Mouse (Mus musculus) liver, embryonic 14.5 days (tissue): ENCODE results near the gene Dgkh. TPM values are rescaled to one million over a fixed set of nuclear protein-coding genes. Genes with fewer than 3 reads are reported as not detected.

Source experiments
- ATAC-seq: fragments of 200-750 bp; cut with Nextera tagmentation; 2 replicates; pipeline ENCODE4 v1.8.0; 2017; ENCODE audit warnings: moderate number of reproducible peaks, mild to moderate bottlenecking, moderate library complexity; ENCODE audit not compliant: insufficient read depth
- DNase-seq, 3 experiments: peaks; one replicate each; pipeline ENCODE4 v3.0.0-alpha.2; 2012 to 2013; ENCODE audit warnings: low read depth in 3 of 3, low spot score in 3 of 3
- H3K27ac ChIP-seq: fragments of 300-500 bp; sonication (generic); 2 replicates; pipeline ENCODE4 v1.5.1; 2014; ENCODE audit warnings: moderate library complexity, mild to moderate bottlenecking, control low read depth, inconsistent platforms
- H3K27me3 ChIP-seq: fragments of 300-500 bp; sonication (generic); 2 replicates; pipeline ENCODE4 v1.6.1; 2014; ENCODE audit warnings: mild to moderate bottlenecking, low read length, moderate library complexity; ENCODE audit not compliant: control insufficient read depth, insufficient read depth
- H3K36me3 ChIP-seq: fragments of 300-500 bp; sonication (generic); replicated peaks from 2 replicates; pipeline ENCODE4 v1.6.1; 2014; ENCODE audit warnings: low read depth; ENCODE audit not compliant: control insufficient read depth, insufficient read depth
- H3K4me1 ChIP-seq, 2 experiments: fragments of 200-500 bp in 1 of 2; fragments of 300-500 bp in 1 of 2; sonication (generic) in 1 of 2; replicated peaks; 2 replicates each; pipeline ENCODE4 v1.6.1; 2012 to 2014; ENCODE audit warnings: antibody characterized with exemption in 1 of 2, inconsistent platforms in 1 of 2, low read length in 1 of 2; ENCODE audit not compliant: control insufficient read depth in 2 of 2, insufficient read depth in 2 of 2
- H3K4me2 ChIP-seq: fragments of 300-500 bp; sonication (generic); 2 replicates; pipeline ENCODE4 v1.6.1; 2014; ENCODE audit warnings: low read depth, mild to moderate bottlenecking, control low read depth, moderate library complexity
- H3K4me3 ChIP-seq, 2 experiments: fragments of 200-500 bp in 1 of 2; fragments of 300-500 bp in 1 of 2; sonication (generic) in 1 of 2; 2 replicates each; pipeline ENCODE4 v1.5.1; 2012 to 2014; ENCODE audit warnings: low read depth in 2 of 2, low read length in 2 of 2, mild to moderate bottlenecking in 2 of 2, control low read depth in 1 of 2, inconsistent platforms in 1 of 2, moderate library complexity in 1 of 2; ENCODE audit not compliant: insufficient read depth in 1 of 2
- H3K9ac ChIP-seq: fragments of 300-500 bp; sonication (generic); replicated peaks from 2 replicates; pipeline ENCODE4 v1.6.1; 2014; ENCODE audit warnings: mild to moderate bottlenecking, control low read depth, moderate library complexity
- H3K9me3 ChIP-seq: fragments of 300-500 bp; sonication (generic); 2 replicates; pipeline ENCODE4 v1.6.1; 2016; ENCODE audit warnings: low read length, mixed read lengths; ENCODE audit not compliant: control insufficient read depth
- CTCF ChIP-seq: IDR thresholded peaks from 2 replicates; pipeline ENCODE4 v1.5.1; 2016; ENCODE audit warnings: antibody characterized with exemption, low read depth, control low read depth
- EP300 ChIP-seq: IDR thresholded peaks from 2 replicates; pipeline ENCODE4 v1.6.1; 2016; ENCODE audit warnings: antibody characterized with exemption, low read depth
- WGBS: fragments of 180-500 bp; shearing (Covaris S2); extraction: QIAGEN DNeasy Blood & Tissue Kit; methylation state at CpG from one replicate; pipeline ENCODE4 v1.1.7; 2014; ENCODE audit not compliant: insufficient replicate concordance; 5-methylcytosine and 5-hydroxymethylcytosine counted together
- polyA plus RNA-seq, 2 experiments: library from polyadenylated mRNA; depleted of rRNA in 1 of 2; stranded (reverse) in 1 of 2; unstranded in 1 of 2; fragments of >200 nt; fragmentation: Nextera tagmentation in 1 of 2; extraction: Ambion mirVana in 1 of 2; gene quantifications; 2 replicates each; pipeline versions ENCODE4 v1.2.1 to v1.2.3; 2012 to 2014

Gene Dgkh
- polyA plus RNA-seq (2012; rRNA removed) (0.25 and 0.36 TPM in 2 replicates), polyA plus RNA-seq (2014; fragmentation: Nextera tagmentation; extraction: Ambion mirVana) (0.15 and 0.23 TPM in 2 replicates)

DNA sequence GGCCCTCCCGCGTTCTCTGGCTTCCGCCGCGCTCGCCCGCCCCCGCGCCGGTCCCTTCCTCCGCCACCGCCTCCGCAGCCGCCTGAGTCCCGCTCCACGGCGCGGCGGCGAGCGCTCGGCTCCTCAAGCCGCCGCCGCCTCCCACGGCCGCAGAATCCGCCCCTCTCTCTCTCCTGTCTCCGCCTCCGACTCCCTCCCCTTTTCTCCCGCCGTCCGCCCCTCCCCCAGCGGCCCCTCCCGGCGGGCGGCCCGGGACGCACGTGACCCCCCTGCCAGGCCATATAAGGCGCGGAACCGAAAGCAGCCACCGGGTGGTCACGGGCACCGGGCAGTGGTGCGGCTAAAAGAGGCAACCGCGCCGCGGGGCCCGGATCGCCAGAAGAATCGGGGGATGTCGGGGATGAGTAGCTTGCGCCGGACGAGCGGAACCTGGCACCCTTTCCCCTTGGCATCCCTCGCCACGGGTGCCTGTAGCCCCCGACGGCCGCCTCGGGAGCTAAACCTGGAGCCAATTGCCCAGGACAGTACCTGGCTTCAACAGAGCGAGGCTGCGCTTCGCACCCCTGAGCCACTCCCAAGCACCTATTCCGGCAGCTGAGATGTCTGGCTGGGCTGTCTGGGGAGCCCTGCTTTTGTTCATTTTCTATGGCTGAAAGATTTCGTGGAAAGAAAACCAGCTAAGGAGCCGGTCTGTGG is at the start of gene Dgkh:
Gene Dgkh (minus strand): TSS at position 160 of the 696 bp plus-strand sequence.
- H3K27me3 ChIP-seq, result peaks cover 46% of the 10 kb centered on the region
- H3K4me3 ChIP-seq, result peak within 1 kb of the TSS; percentile 58
- TF ChIP-seq EP300 (no peak), CTCF (no peak)
- H3K9me3 ChIP-seq, result no peaks in the 10 kb centered on the region
- 1% methylated on average over 67 of the region's 71 CpGs for WGBS
- H3K4me1 ChIP-seq, result peaks cover 0 to 5% of the 10 kb centered on the region in 2 experiments; a peak in 1 of 4 replicates
- peak within 1 kb of the TSS; percentile 62 for H3K4me2 ChIP-seq
- DNase-seq, result peak in 2 of 3 experiments; percentile 22 to 27
- peak; percentile 72 for ATAC-seq
- no peaks in the 10 kb centered on the region for H3K36me3 ChIP-seq
- H3K9ac ChIP-seq, result no peak within 1 kb of the TSS
- no peak within 1 kb of the TSS for H3K27ac ChIP-seq

DNA sequence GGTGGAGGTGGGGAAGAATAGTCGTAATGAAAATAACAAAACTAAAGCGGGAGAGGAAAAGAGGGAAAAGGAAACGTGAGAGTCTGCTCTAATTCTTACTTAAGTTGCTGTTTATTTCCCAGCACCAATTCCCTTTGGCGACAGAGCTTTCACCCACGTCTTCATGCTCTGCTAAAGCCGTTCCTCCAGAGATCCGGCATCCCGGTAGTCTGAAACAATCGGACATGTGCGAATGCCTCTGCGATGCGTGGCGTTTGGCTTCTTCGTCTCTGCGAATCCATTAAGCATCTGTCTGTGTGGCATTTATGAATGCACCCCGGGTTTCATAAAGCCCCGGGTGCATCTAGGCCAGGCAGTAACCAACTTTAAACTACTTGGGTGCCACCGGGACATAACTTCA is 44.6 kb upstream of the Dgkh start:
- Histone ChIP-seq H3K4me3 (no peak overlapping the region), H3K4me1 (no peaks in the 10 kb centered on the region), H3K36me3 (no peaks in the 10 kb centered on the region), H3K27me3 (no peaks in the 10 kb centered on the region), H3K9ac (no peak overlapping the region), H3K27ac (no peak overlapping the region), H3K4me2 (no peak overlapping the region), H3K9me3 (no peaks in the 10 kb centered on the region)
- DNase-seq (no peak), ATAC-seq (no peak)
- WGBS, result 67% methylated on average over 18 of the region's 18 CpGs
- no peak for TF ChIP-seq EP300
- no peak for TF ChIP-seq CTCF

DNA sequence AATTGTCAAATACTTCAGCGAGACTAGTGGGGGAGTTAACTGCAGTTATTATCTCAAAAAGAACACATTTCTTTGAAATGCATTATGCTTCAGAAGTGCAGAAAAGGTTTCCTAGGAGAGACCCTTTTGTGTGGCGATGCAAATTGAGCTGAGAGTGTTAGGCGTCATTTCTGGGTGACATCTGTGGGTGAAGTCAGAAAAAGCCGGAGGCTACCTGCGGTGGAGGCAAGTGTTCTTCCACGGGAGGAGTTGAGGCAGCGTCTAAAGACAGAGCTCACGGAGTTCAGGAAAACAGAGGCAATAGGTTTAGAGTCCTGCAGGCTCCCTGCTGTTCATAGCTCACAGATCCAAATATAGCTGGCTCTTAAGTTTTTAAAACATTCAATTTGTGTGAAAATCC is 44.1 kb upstream of the Dgkh start:
- Histone ChIP-seq H3K9me3 (no peaks in the 10 kb centered on the region), H3K36me3 (no peaks in the 10 kb centered on the region), H3K9ac (no peak overlapping the region), H3K4me3 (no peak overlapping the region), H3K27me3 (no peaks in the 10 kb centered on the region), H3K4me2 (no peak overlapping the region), H3K27ac (no peak overlapping the region), H3K4me1 (no peaks in the 10 kb centered on the region)
- no peak for ATAC-seq
- TF ChIP-seq EP300, result no peak
- no peak for TF ChIP-seq CTCF
- 39% methylated on average over 8 of the region's 8 CpGs for WGBS
- DNase-seq, result no peak

DNA sequence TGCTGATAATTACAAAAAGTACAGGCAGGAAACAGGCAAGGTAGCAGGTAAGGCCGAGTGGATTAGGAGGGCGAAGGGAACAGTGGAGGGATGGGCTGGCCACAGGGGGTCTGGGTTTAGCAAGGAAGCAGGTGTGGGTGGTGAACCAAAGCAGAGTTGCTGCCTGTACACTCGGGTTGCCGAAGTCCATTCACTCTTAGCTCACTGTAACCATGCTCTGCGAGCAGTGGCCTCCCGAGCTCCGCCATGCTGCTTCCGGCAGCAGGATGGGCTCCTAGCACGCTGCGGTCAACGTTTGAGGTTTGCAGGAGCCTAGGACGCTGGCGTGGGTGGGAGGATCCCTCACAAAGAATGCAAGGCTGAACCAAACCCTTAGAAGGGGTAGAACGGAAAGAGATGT is 43.1 kb upstream of the Dgkh start:
- H3K4me1 ChIP-seq, result no peaks in the 10 kb centered on the region
- DNase-seq, result no peak
- H3K4me2 ChIP-seq, result no peak overlapping the region
- no peak overlapping the region for H3K9ac ChIP-seq
- no peak overlapping the region for H3K27ac ChIP-seq
- WGBS, result 49% methylated on average over 14 of the region's 14 CpGs
- TF ChIP-seq EP300, result no peak
- TF ChIP-seq CTCF, result no peak
- H3K9me3 ChIP-seq, result no peaks in the 10 kb centered on the region
- no peak for ATAC-seq
- H3K27me3 ChIP-seq, result no peaks in the 10 kb centered on the region
- no peaks in the 10 kb centered on the region for H3K36me3 ChIP-seq
- no peak overlapping the region for H3K4me3 ChIP-seq

DNA sequence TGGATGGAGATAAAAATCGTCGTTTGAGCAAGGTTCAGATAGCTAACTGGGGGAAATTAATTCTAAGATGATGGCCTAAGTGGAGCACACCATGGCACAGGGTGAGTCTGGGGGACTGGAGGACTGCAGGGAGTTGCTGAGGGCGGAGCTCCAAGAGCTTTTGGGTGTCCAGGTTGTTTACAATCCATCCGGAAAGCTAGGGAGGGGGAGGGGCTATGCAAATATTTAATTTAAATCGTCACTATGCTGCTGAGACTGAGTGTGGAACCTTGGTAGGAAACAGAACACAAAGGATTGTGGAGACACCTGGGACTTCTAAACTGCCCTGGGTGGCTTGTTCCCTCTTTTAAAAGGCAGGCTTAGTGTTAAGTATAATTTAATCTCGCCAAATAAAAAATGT is 42.6 kb upstream of the Dgkh start:
- Histone ChIP-seq H3K36me3 (no peaks in the 10 kb centered on the region), H3K27me3 (no peaks in the 10 kb centered on the region), H3K27ac (no peak overlapping the region), H3K9me3 (no peaks in the 10 kb centered on the region), H3K4me1 (no peaks in the 10 kb centered on the region), H3K4me2 (no peak overlapping the region), H3K9ac (no peak overlapping the region), H3K4me3 (no peak overlapping the region)
- 38% methylated on average over 6 of the region's 6 CpGs for WGBS
- TF ChIP-seq EP300 (no peak), CTCF (no peak)
- ATAC-seq, result no peak
- DNase-seq, result no peak
